Comparison of ENCODE assay signal across 30 mouse cellular contexts in the genomic region with DNA sequence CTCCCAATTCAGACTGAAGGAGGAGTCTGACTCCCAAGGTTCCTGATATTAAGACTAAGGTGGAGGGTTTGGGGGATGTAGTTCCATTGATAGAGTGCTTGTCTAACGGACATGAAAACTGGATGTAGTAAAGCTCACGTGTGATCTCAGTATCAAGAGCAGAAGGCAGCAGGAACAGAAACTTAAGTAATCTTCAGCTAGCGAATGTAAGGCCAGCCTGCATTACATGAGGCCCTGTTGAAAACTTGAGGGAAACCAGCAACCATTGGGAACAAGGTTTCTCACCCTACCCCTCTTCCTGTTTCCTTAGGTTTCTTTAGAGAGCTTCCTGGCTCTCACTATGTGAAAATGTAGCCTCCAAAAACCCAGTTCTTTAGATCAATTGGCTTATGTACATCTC.
DNase-seq lines count a peak whose midpoint lies in the region; ATAC-seq and TF ChIP-seq lines count a peak whose summit lies in the region.
"Had no signal": no experiment of that assay in that cellular context is flagged by ENCODE, and none has a peak within 500 bp of the region (broad histone marks: within the 10 kb centered on the region; RNA-seq: fewer than 3 reads in every experiment).

No protein-coding gene starts in this region.

- no peak for TF ChIP-seq POLR2A in heart, adult 2 months (IDR thresholded peaks at IDR 0.05; ENCODE audit: insufficient read depth, low read depth, low read length)

- no peak for DNase-seq in heart, adult 2 months
- DNase-seq in heart, adult 18-20 months = no peak
- DNase-seq in heart, embryonic 10.5 days (ENCODE audit: low spot score) = no peak
- no peak for DNase-seq in frontal cortex, postnatal 14 days (ENCODE audit: low spot score in 2 of 2)
- DNase-seq: adrenal gland, postnatal 10 days; adrenal gland, postnatal 36 days; B cell, adult 2 months; cerebellum, adult 11-12 months; cerebellum, adult 8-10 months; cerebellum, postnatal 10 days; cerebellum, postnatal 36 days; embryo, embryonic 11 days; gastrocnemius, postnatal 25 days; kidney, adult 11 months had no signal

- TF ChIP-seq CTCF in heart, adult 2 months (IDR thresholded peaks at IDR 0.05) = no peak

- no peaks in the 10 kb centered on the region for H3K9me3 ChIP-seq in heart, embryonic 15.5 days (replicated peaks)
- no peaks in the 10 kb centered on the region for H3K9me3 ChIP-seq in heart, embryonic 10.5 days
- H3K9me3 ChIP-seq: embryonic facial prominence, embryonic 10.5 days; embryonic facial prominence, embryonic 13.5 days; forebrain, embryonic 12.5 days; forebrain, embryonic 15.5 days; G1E; hindbrain, embryonic 10.5 days; hindbrain, embryonic 13.5 days; intestine, embryonic 15.5 days had no signal

- ATAC-seq in heart, embryonic 15.5 days (replicated peaks; ENCODE audit: insufficient number of reproducible peaks, insufficient read depth, low FRiP score, low read depth) = no peak
- ATAC-seq in granulocyte monocyte progenitor cell, adult 5-6 weeks (replicated peaks; ENCODE audit: poor library complexity, severe bottlenecking) = peak; percentile 84
- 0 out of 2 replicates have a peak, but pooled peaks have one; percentile 53 for ATAC-seq in monocyte, adult 5-6 weeks (replicated peaks; ENCODE audit: insufficient number of reproducible peaks, low FRiP score, low TSS enrichment, poor library complexity, severe bottlenecking)
- ATAC-seq: forebrain, embryonic 15.5 days; hindbrain, embryonic 16.5 days; intestine, embryonic 15.5 days; Patski had no signal

- intact Hi-C loops in heart, adult 2 months (cut with DNase I) = loop anchor here (2.0 kb wide), 1 partner anchor 66 kb away; no protein-coding TSS in a partner anchor

- H3K4me3 ChIP-seq in heart, adult 2 months = no peak overlapping the region
- no peak overlapping the region for H3K4me3 ChIP-seq in heart, embryonic 15.5 days
- no peak overlapping the region for H3K4me3 ChIP-seq in heart, embryonic 10.5 days
- H3K4me3 ChIP-seq: embryonic facial prominence, embryonic 10.5 days; embryonic facial prominence, embryonic 13.5 days; erythroblast, embryonic 14.5 days; forebrain, embryonic 12.5 days; forebrain, embryonic 15.5 days; hindbrain, embryonic 10.5 days; hindbrain, embryonic 13.5 days; intestine, embryonic 15.5 days had no signal

- no peak overlapping the region for H3K9ac ChIP-seq in heart, adult 2 months (ENCODE audit: low read depth, low read length)
- no peak overlapping the region for H3K9ac ChIP-seq in heart, embryonic 15.5 days
- H3K9ac ChIP-seq: embryonic facial prominence, embryonic 13.5 days; forebrain, embryonic 12.5 days; forebrain, embryonic 15.5 days; hindbrain, embryonic 13.5 days; intestine, embryonic 15.5 days had no signal

- peak overlapping the region; percentile 51 for H3K27ac ChIP-seq in heart, adult 2 months
- 0 out of 2 replicates have a peak overlapping the region, but pooled peaks have one; percentile 15 for H3K27ac ChIP-seq in heart, embryonic 15.5 days
- H3K27ac ChIP-seq in heart, embryonic 10.5 days = no peak overlapping the region
- H3K27ac ChIP-seq: embryonic facial prominence, embryonic 10.5 days; embryonic facial prominence, embryonic 13.5 days; forebrain, embryonic 12.5 days; forebrain, embryonic 15.5 days; hindbrain, embryonic 10.5 days; hindbrain, embryonic 13.5 days; intestine, embryonic 15.5 days had no signal

- H3K27me3 ChIP-seq in heart, adult 2 months (ENCODE audit: control insufficient read depth, insufficient read depth, low read length) = no peaks in the 10 kb centered on the region
- no peaks in the 10 kb centered on the region for H3K27me3 ChIP-seq in heart, embryonic 15.5 days
- no peaks in the 10 kb centered on the region for H3K27me3 ChIP-seq in heart, embryonic 10.5 days (ENCODE audit: insufficient read depth, poor library complexity, severe bottlenecking)
- H3K27me3 ChIP-seq: CH12.LX; embryonic facial prominence, embryonic 13.5 days; forebrain, embryonic 12.5 days; forebrain, embryonic 15.5 days; hindbrain, embryonic 13.5 days; intestine, embryonic 15.5 days; Patski had no signal

- H3K36me3 ChIP-seq in heart, adult 2 months (ENCODE audit: control insufficient read depth, insufficient read depth, low read length) = no peaks in the 10 kb centered on the region
- H3K36me3 ChIP-seq in heart, embryonic 15.5 days = no peaks in the 10 kb centered on the region
- H3K36me3 ChIP-seq in heart, embryonic 10.5 days = no peaks in the 10 kb centered on the region
- H3K36me3 ChIP-seq: embryonic facial prominence, embryonic 10.5 days; embryonic facial prominence, embryonic 13.5 days; forebrain, embryonic 12.5 days; forebrain, embryonic 15.5 days; G1E; hindbrain, embryonic 10.5 days; hindbrain, embryonic 13.5 days; intestine, embryonic 15.5 days had no signal

- 42% methylated on average over 3 of the region's 3 CpGs for WGBS in heart, adult 2 months
- 50% methylated on average over 3 of the region's 3 CpGs for WGBS in heart, embryonic 15.5 days
- WGBS in heart, embryonic 10.5 days = 50% methylated on average over 3 of the region's 3 CpGs

- no peak for TF ChIP-seq EP300 in heart, adult 2 months (IDR thresholded peaks at IDR 0.05; ENCODE audit: insufficient read depth, low read depth, low read length)

- no peak overlapping the region for H3K4me2 ChIP-seq in heart, embryonic 15.5 days
- H3K4me2 ChIP-seq: embryonic facial prominence, embryonic 13.5 days; forebrain, embryonic 12.5 days; forebrain, embryonic 15.5 days; heart, embryonic 11.5 days; hindbrain, embryonic 13.5 days; intestine, embryonic 15.5 days had no signal

- H3K79me2 ChIP-seq in heart, adult 2 months (replicated peaks; ENCODE audit: control insufficient read depth, insufficient read depth, low read length) = no peaks in the 10 kb centered on the region

- peaks cover 9% of the 10 kb centered on the region for H3K4me1 ChIP-seq in heart, adult 2 months (ENCODE audit: control insufficient read depth, insufficient read depth, low read length)
- peaks cover 26% of the 10 kb centered on the region for H3K4me1 ChIP-seq in heart, embryonic 15.5 days (replicated peaks)
- H3K4me1 ChIP-seq in heart, embryonic 10.5 days = peaks cover 37% of the 10 kb centered on the region
- H3K4me1 ChIP-seq: forebrain, embryonic 12.5 days; forebrain, embryonic 15.5 days; hindbrain, embryonic 13.5 days had no signal
